Mouse (Mus musculus) intestine, embryonic 15.5 days (tissue): Measurements from ENCODE around the gene Fut2. TPM values are rescaled to one million over a fixed set of nuclear protein-coding genes. Genes with fewer than 3 reads are reported as not detected.

Experiments used
- ATAC-seq: fragments of 200-750 bp; cut with Nextera tagmentation; 2 replicates; pipeline ENCODE4 v1.8.0; 2017; ENCODE audit warnings: moderate TSS enrichment, moderate library complexity
- H3K27ac ChIP-seq: fragments of 300-500 bp; sonication (generic); 2 replicates; pipeline ENCODE4 v1.5.1; 2015; ENCODE audit warnings: mild to moderate bottlenecking, inconsistent platforms
- H3K27me3 ChIP-seq: fragments of 300-500 bp; sonication (generic); replicated peaks from 2 replicates; pipeline ENCODE4 v1.6.1; 2015; ENCODE audit warnings: inconsistent platforms
- H3K36me3 ChIP-seq: fragments of 300-500 bp; sonication (generic); 2 replicates; pipeline ENCODE4 v1.6.1; 2015; ENCODE audit warnings: inconsistent platforms
- H3K4me1 ChIP-seq: fragments of 300-500 bp; sonication (generic); replicated peaks from 2 replicates; pipeline ENCODE4 v1.6.1; 2015; ENCODE audit warnings: inconsistent platforms
- H3K4me2 ChIP-seq: fragments of 300-500 bp; sonication (generic); replicated peaks from 2 replicates; pipeline ENCODE4 v1.6.1; 2015; ENCODE audit warnings: mild to moderate bottlenecking, inconsistent platforms
- H3K4me3 ChIP-seq: fragments of 300-500 bp; sonication (generic); replicated peaks from 2 replicates; pipeline ENCODE4 v1.5.1; 2015; ENCODE audit warnings: inconsistent platforms
- H3K9ac ChIP-seq: fragments of 300-500 bp; sonication (generic); 2 replicates; pipeline ENCODE4 v1.6.1; 2015; ENCODE audit warnings: inconsistent platforms
- H3K9me3 ChIP-seq: fragments of 300-500 bp; sonication (generic); 2 replicates; pipeline ENCODE4 v1.6.1; 2016; ENCODE audit warnings: inconsistent platforms
- WGBS: fragments of 180-500 bp; shearing (Covaris S2); methylation state at CpG from one replicate; pipeline ENCODE4 v1.1.7; 2015; 5-methylcytosine and 5-hydroxymethylcytosine counted together
- polyA plus RNA-seq: library from polyadenylated mRNA; unstranded; fragments of >200 nt; fragmentation: Nextera tagmentation; extraction: Ambion mirVana; gene quantifications from 2 replicates; pipeline ENCODE4 v1.2.1, GENCODE M21; 2015

Gene Fut2
- polyA plus RNA-seq, 1 experiment from 2014 or later: 12.2 TPM

GRCm38 (mm10) chr7:45708221-45708761, 42.1 kb upstream of the Fut2 start:
- H3K4me2 ChIP-seq: peak overlapping the region; percentile 99
- H3K4me3 ChIP-seq: no peak overlapping the region
- H3K4me1 ChIP-seq: peaks cover 68% of the 10 kb centered on the region
- no peaks in the 10 kb centered on the region for H3K9me3 ChIP-seq
- H3K36me3 ChIP-seq: peaks cover 23% of the 10 kb centered on the region
- peak; percentile 11 for ATAC-seq
- H3K27me3 ChIP-seq: no peaks in the 10 kb centered on the region
- H3K9ac ChIP-seq: no peak overlapping the region
- H3K27ac ChIP-seq: peak overlapping the region; percentile 83
- WGBS: 28% methylated on average over 13 of the region's 13 CpGs

DNA sequence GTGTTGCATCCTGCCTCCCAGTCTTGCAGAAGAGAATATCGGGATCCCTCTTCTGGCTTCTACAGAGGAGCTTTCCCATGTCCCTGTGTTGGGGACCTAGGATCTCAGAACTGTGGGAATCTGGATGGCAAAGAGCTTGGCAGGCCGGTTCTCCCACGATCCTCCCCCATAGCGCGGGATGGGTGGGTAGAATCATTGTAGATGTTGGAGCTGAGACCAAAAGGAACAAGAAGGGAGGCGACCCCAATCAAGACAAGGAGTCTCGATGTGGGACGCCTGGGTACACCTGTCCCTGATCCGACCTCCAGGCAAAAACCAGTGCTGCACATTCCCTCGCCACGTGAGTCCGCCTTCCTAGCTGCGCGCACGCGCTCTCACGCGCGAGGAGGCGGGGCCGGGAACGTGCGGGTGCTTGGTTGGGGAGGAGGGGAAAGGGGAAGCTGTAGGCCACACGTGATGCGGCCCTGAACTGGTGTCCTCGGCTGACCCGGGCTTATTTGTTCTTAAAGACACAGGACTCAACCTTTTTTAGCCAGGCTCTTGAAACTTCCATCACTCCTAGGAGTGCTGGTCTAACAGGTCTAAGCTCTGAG, 41.3 kb upstream of the Fut2 start:
- peaks cover 63% of the 10 kb centered on the region for H3K4me1 ChIP-seq
- peaks cover 17% of the 10 kb centered on the region for H3K36me3 ChIP-seq
- peak overlapping the region; percentile 67 for H3K4me3 ChIP-seq
- no peaks in the 10 kb centered on the region for H3K27me3 ChIP-seq
- peak overlapping the region; percentile 83 for H3K27ac ChIP-seq
- H3K4me2 ChIP-seq: peak overlapping the region; percentile 99
- no peaks in the 10 kb centered on the region for H3K9me3 ChIP-seq
- peak; percentile 12 for ATAC-seq
- WGBS: under 1% methylated on average over 27 of the region's 27 CpGs
- H3K9ac ChIP-seq: peak overlapping the region; percentile 31

- no peaks in the 10 kb centered on the region for H3K27me3 ChIP-seq
- H3K4me1 ChIP-seq: peaks cover 59% of the 10 kb centered on the region
- peak overlapping the region; percentile 67 for H3K4me3 ChIP-seq
- H3K36me3 ChIP-seq: peaks cover 13% of the 10 kb centered on the region
- H3K9me3 ChIP-seq: no peaks in the 10 kb centered on the region
- H3K27ac ChIP-seq: peak overlapping the region; percentile 83
- H3K4me2 ChIP-seq: peak overlapping the region; percentile 99
- under 1% methylated on average over 45 of the region's 45 CpGs for WGBS
- ATAC-seq: peak; percentile 12
- H3K9ac ChIP-seq: peak overlapping the region; percentile 78
These were observed 40.6 kb upstream of the Fut2 start for GRCm38 (mm10) chr7:45706721-45707241.

DNA sequence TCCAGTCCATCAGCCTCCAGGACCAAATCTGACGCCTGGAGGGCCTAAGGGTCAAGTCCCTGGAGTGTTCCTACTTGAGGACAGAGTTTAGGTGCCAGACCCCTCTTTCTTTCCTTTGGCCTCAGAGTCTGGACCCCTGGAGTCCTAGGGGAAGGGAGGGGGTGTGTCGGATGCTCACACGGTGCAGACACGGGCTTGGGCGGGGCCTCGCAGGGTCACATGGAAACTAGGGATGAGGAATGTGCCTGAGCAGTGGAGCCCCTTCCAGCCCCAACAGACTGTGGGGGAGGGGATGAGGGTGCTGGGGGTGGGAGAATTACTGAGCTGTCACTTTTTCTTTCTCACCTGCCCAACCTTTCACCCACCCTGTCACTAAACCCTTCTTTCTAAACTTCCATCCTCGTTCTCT, 39.7 kb upstream of the Fut2 start:
- Histone ChIP-seq H3K27ac (0 out of 2 replicates have a peak overlapping the region, but pooled peaks have one; percentile 83), H3K4me3 (peak overlapping the region; percentile 67), H3K4me1 (peaks cover 57% of the 10 kb centered on the region), H3K36me3 (0 out of 2 replicates have a peak, but pooled peaks cover 4% of the 10 kb centered on the region), H3K9ac (peak overlapping the region; percentile 78), H3K27me3 (no peaks in the 10 kb centered on the region), H3K4me2 (peak overlapping the region; percentile 99), H3K9me3 (no peaks in the 10 kb centered on the region)
- 0% methylated on average over 7 of the region's 7 CpGs for WGBS
- 0 out of 2 replicates have a peak, but pooled peaks have one; percentile 11 for ATAC-seq

GRCm38 (mm10) chr7:45705443-45705864, 39.3 kb upstream of the Fut2 start:
- H3K27ac ChIP-seq: peak overlapping the region; percentile 83
- no peaks in the 10 kb centered on the region for H3K36me3 ChIP-seq
- WGBS: under 1% methylated on average over 21 of the region's 21 CpGs
- peak overlapping the region; percentile 99 for H3K4me2 ChIP-seq
- peaks cover 3% of the 10 kb centered on the region for H3K27me3 ChIP-seq
- H3K9me3 ChIP-seq: no peaks in the 10 kb centered on the region
- H3K4me3 ChIP-seq: peak overlapping the region; percentile 67
- no peak for ATAC-seq
- peaks cover 55% of the 10 kb centered on the region for H3K4me1 ChIP-seq
- H3K9ac ChIP-seq: peak overlapping the region; percentile 78

GRCm38 (mm10) chr7:45704730-45705442, 38.7 kb upstream of the Fut2 start, which contains the start of gene Dbp:
TSS of gene Dbp (plus strand) at chr7:45705088.
- Histone ChIP-seq H3K4me1 (peaks cover 57% of the 10 kb centered on the region), H3K9ac (peak within 1 kb of the TSS; percentile 78), H3K4me3 (peak within 1 kb of the TSS; percentile 67), H3K9me3 (no peaks in the 10 kb centered on the region), H3K27ac (peak within 1 kb of the TSS; percentile 83), H3K36me3 (no peaks in the 10 kb centered on the region), H3K27me3 (peaks cover 8% of the 10 kb centered on the region), H3K4me2 (peak within 1 kb of the TSS; percentile 99)
- peak; percentile 84 for ATAC-seq
- under 1% methylated on average over 36 of the region's 36 CpGs for WGBS

DNA sequence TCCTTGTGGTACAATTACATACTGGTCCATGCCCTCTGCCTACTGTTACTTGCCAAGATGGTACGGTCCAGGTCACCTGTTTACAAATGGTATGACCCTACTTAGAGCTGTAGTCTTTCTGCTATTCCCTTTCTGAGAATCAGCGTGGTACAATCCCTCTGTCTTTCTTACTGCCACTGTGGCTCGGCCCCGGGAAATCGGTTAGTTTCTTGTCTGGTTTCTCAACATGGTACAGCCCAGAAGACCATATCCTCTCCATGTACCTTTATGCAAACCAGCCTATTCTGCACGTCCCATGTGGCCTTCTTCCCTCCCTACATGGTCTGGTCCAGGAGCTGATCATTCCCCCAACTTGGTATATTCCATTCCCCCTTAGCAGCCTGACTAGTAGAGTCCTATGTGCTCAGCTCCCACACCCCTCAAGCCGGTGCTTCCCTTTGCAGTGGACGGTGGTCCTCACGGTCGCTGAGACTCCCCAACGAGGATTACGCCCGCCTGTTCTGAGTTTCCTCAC, 37.9 kb upstream of the Fut2 start:
- Histone ChIP-seq H3K4me1 (peaks cover 55% of the 10 kb centered on the region), H3K4me3 (peak overlapping the region; percentile 67), H3K27me3 (peaks cover 16% of the 10 kb centered on the region), H3K27ac (peak overlapping the region; percentile 80), H3K4me2 (peak overlapping the region; percentile 99), H3K9ac (peak overlapping the region; percentile 27; the same call in 1 of the 2 replicates), H3K36me3 (no peaks in the 10 kb centered on the region), H3K9me3 (no peaks in the 10 kb centered on the region)
- WGBS: under 1% methylated on average over 13 of the region's 13 CpGs
- peak; percentile 57 for ATAC-seq

GRCm38 (mm10) chr7:45703521-45704033, 37.4 kb upstream of the Fut2 start:
- no peaks in the 10 kb centered on the region for H3K9me3 ChIP-seq
- H3K27me3 ChIP-seq: peaks cover 21% of the 10 kb centered on the region
- H3K4me1 ChIP-seq: peaks cover 52% of the 10 kb centered on the region
- H3K4me3 ChIP-seq: peak overlapping the region; percentile 14; the same call in 1 of the 2 replicates
- peak overlapping the region; percentile 27; the same call in 1 of the 2 replicates for H3K9ac ChIP-seq
- peak overlapping the region; percentile 80 for H3K27ac ChIP-seq
- peak overlapping the region; percentile 99 for H3K4me2 ChIP-seq
- WGBS: 44% methylated on average over 12 of the region's 12 CpGs
- ATAC-seq: no peak
- H3K36me3 ChIP-seq: no peaks in the 10 kb centered on the region

- H3K4me1 ChIP-seq: peaks cover 46% of the 10 kb centered on the region
- no peak overlapping the region for H3K9ac ChIP-seq
- 91% methylated on average over 17 of the region's 17 CpGs for WGBS
- no peak for ATAC-seq
- H3K27me3 ChIP-seq: peaks cover 24% of the 10 kb centered on the region
- H3K4me3 ChIP-seq: no peak overlapping the region
- H3K27ac ChIP-seq: no peak overlapping the region
- peak overlapping the region; percentile 99; the same call in 1 of the 2 replicates for H3K4me2 ChIP-seq
- H3K36me3 ChIP-seq: no peaks in the 10 kb centered on the region
- H3K9me3 ChIP-seq: no peaks in the 10 kb centered on the region
These were observed 36.8 kb upstream of the Fut2 start for GRCm38 (mm10) chr7:45702809-45703520.

DNA sequence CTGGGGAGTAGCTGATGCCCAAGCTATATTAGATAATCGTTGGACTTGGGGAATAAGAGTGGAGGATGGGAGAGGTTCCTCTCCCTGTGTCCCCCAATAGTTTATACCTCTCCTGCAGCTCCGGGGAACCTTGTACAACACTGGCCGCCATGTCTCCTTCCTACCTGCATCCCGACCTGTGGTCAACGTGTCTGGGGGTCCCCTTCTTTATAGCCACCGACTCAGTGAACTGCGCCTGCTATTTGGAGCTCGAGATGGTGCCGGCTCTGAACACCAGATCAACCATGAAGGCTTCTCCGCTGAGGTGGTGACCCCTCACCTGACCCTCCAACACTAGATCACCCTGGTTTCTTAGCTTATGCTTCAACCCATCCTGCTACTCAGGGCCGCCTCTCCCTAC, 36.1 kb upstream of the Fut2 start:
- no peak for ATAC-seq
- Histone ChIP-seq H3K9ac (no peak overlapping the region), H3K4me2 (no peak overlapping the region), H3K4me3 (no peak overlapping the region), H3K27me3 (peaks cover 24% of the 10 kb centered on the region), H3K4me1 (peaks cover 40% of the 10 kb centered on the region), H3K9me3 (no peaks in the 10 kb centered on the region), H3K36me3 (no peaks in the 10 kb centered on the region), H3K27ac (no peak overlapping the region)
- 93% methylated on average over 11 of the region's 11 CpGs for WGBS

DNA sequence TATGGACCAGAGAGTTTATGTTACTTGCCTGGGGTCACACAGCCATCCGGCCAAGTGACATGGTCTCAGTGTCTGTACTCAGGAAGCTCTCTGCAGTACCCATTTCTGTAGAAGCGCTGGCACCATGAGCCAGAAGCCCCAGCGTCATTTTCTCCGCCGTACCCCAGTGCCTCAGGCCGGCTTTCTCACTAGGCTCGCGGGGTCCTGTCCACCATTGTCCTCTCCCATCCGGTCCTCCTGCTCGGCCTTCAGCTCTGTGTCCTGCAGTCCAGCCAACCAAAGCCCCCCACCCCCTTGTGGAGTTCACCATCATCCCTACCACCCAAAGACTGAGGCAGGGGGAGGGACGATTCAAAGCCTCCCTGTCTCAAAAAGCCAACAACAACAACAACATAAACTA, 35.4 kb upstream of the Fut2 start:
- WGBS: 92% methylated on average over 11 of the region's 11 CpGs
- H3K4me2 ChIP-seq: no peak overlapping the region
- no peak overlapping the region for H3K9ac ChIP-seq
- H3K9me3 ChIP-seq: no peaks in the 10 kb centered on the region
- no peak overlapping the region for H3K27ac ChIP-seq
- H3K27me3 ChIP-seq: peaks cover 24% of the 10 kb centered on the region
- ATAC-seq: no peak
- H3K4me1 ChIP-seq: peaks cover 35% of the 10 kb centered on the region
- H3K4me3 ChIP-seq: no peak overlapping the region
- H3K36me3 ChIP-seq: no peaks in the 10 kb centered on the region
